Mouse (Mus musculus): Measurements from ENCODE around the gene T2. TPM values are rescaled to one million over a fixed set of nuclear protein-coding genes. Genes with fewer than 3 reads are reported as not detected.
"Not testable (repeated sequence)": the region's sequence is repeated elsewhere in the genome, so short reads cannot be mapped to it uniquely, and the experiment has no call there.

T2 gene
- polyA plus RNA-seq, 1 experiment from 2014 or later, result 0.39 TPM

GRCm38 (mm10) chr17:8396371-8396770 is 40.6 kb downstream of the T2 start:
- ATAC-seq (ENCODE audit: low FRiP score, low TSS enrichment), result no peak

DNA sequence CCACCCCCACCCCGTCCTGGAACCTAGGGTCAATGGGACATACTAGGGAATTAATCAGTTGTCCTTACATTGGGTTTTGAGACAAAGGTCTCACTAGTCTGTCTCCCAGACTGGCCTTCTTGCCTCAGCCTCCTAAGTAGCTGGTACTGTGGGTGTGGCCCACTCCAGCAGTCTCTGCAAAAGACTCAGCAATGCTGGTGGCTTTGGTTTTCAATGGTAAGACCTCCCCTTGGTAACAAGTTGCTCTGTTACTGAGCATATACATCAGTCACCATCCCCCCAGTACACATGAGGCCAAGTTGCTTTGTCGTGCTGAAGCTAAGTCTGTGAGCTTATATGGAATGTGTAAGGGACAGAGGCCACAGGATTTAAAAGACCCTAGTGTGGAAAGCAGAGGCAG is 42.2 kb downstream of the T2 start:
- whole genome bisulfite sequencing, result 61% methylated on average over 2 of the region's 2 CpGs

More at GRCm38 (mm10) chr17:8396371-8396770, 40.6 kb downstream of the T2 start:
- H3K27ac ChIP-seq (replicated peaks; ENCODE audit: low read depth, low read length), result no peak overlapping the region
- H3K9ac ChIP-seq (replicated peaks; ENCODE audit: low read length), result no peak overlapping the region
- no peaks in the 10 kb centered on the region for H3K4me1 ChIP-seq (ENCODE audit: control insufficient read depth, insufficient read depth, low read length)
- H3K36me3 ChIP-seq (ENCODE audit: control insufficient read depth, insufficient read depth, low read length), result no peaks in the 10 kb centered on the region
- H3K4me2 ChIP-seq (ENCODE audit: low read length), result no peak overlapping the region
- 0 out of 2 replicates have a peak, but pooled peaks cover under 1% of the 10 kb centered on the region for H3K27me3 ChIP-seq (ENCODE audit: control insufficient read depth, insufficient read depth, low read length)
- H3K4me3 ChIP-seq (replicated peaks; ENCODE audit: low read depth, low read length), result no peak overlapping the region
- no peaks in the 10 kb centered on the region for H3K9me3 ChIP-seq (ENCODE audit: control insufficient read depth, low read length)
- 70% methylated on average over 4 of the region's 4 CpGs for WGBS
- DNase-seq, result no peak

DNA sequence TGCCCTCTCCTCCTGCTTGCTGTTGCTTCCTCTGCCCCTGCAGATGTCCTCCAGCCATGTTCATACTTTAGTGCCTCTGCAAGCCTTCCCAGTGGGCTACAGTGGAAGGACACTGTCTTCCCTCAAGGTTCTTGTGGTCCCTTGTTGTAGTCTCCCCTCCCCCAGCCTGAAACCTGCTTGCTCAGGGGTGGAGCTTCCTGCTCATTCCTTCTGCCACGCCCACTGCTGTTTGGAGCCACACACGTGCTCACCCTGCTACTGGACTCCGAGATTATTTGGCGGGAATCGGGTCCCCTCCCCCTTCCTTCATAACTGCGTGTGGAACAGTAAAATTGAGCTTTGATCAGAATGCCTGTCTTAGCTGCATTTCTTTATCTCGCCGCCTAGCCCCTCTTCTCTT is 48.1 kb downstream of the T2 start:
- not testable (repeated sequence) for H3K4me3 ChIP-seq (replicated peaks; ENCODE audit: low read depth, low read length); ATAC-seq (ENCODE audit: low FRiP score, low TSS enrichment); H3K27ac ChIP-seq (replicated peaks; ENCODE audit: low read depth, low read length); H3K36me3 ChIP-seq (ENCODE audit: control insufficient read depth, insufficient read depth, low read length); H3K27me3 ChIP-seq (ENCODE audit: control insufficient read depth, insufficient read depth, low read length); H3K9ac ChIP-seq (replicated peaks; ENCODE audit: low read length); H3K4me2 ChIP-seq (ENCODE audit: low read length); DNase-seq; H3K4me1 ChIP-seq (ENCODE audit: control insufficient read depth, insufficient read depth, low read length); H3K9me3 ChIP-seq (ENCODE audit: control insufficient read depth, low read length)
- 60% methylated on average over 8 of the region's 8 CpGs for WGBS

More for the DNA sequence above, 42.2 kb downstream of the T2 start:
- Histone ChIP-seq H3K27ac (replicated peaks; ENCODE audit: low read depth, low read length) (no peak overlapping the region), H3K4me3 (replicated peaks; ENCODE audit: low read depth, low read length) (no peak overlapping the region), H3K27me3 (ENCODE audit: control insufficient read depth, insufficient read depth, low read length) (no peaks in the 10 kb centered on the region), H3K9me3 (ENCODE audit: control insufficient read depth, low read length) (no peaks in the 10 kb centered on the region), H3K4me1 (ENCODE audit: control insufficient read depth, insufficient read depth, low read length) (no peaks in the 10 kb centered on the region), H3K4me2 (ENCODE audit: low read length) (no peak overlapping the region), H3K36me3 (ENCODE audit: control insufficient read depth, insufficient read depth, low read length) (no peaks in the 10 kb centered on the region), H3K9ac (replicated peaks; ENCODE audit: low read length) (no peak overlapping the region)
- no peak for DNase-seq
- no peak for ATAC-seq (ENCODE audit: low FRiP score, low TSS enrichment)

GRCm38 (mm10) chr17:8406285-8406684 is 50.5 kb downstream of the T2 start:
- Histone ChIP-seq H3K9me3 (ENCODE audit: control insufficient read depth, low read length) (no peaks in the 10 kb centered on the region), H3K9ac (replicated peaks; ENCODE audit: low read length) (no peak overlapping the region), H3K36me3 (ENCODE audit: control insufficient read depth, insufficient read depth, low read length) (no peaks in the 10 kb centered on the region), H3K4me3 (replicated peaks; ENCODE audit: low read depth, low read length) (no peak overlapping the region), H3K27me3 (ENCODE audit: control insufficient read depth, insufficient read depth, low read length) (no peaks in the 10 kb centered on the region), H3K4me1 (ENCODE audit: control insufficient read depth, insufficient read depth, low read length) (peaks cover 5% of the 10 kb centered on the region; the same call in 1 of the 2 replicates), H3K4me2 (ENCODE audit: low read length) (no peak overlapping the region), H3K27ac (replicated peaks; ENCODE audit: low read depth, low read length) (no peak overlapping the region)
- no peak for DNase-seq
- no peak for ATAC-seq (ENCODE audit: low FRiP score, low TSS enrichment)
- 22% methylated on average over 6 of the region's 6 CpGs for WGBS

GRCm38 (mm10) chr17:8408002-8408401 is 52.2 kb downstream of the T2 start:
- ATAC-seq (ENCODE audit: low FRiP score, low TSS enrichment); DNase-seq; H3K27ac ChIP-seq (replicated peaks; ENCODE audit: low read depth, low read length); H3K4me3 ChIP-seq (replicated peaks; ENCODE audit: low read depth, low read length); H3K9ac ChIP-seq (replicated peaks; ENCODE audit: low read length); H3K36me3 ChIP-seq (ENCODE audit: control insufficient read depth, insufficient read depth, low read length); H3K9me3 ChIP-seq (ENCODE audit: control insufficient read depth, low read length); H3K4me2 ChIP-seq (ENCODE audit: low read length); H3K4me1 ChIP-seq (ENCODE audit: control insufficient read depth, insufficient read depth, low read length); H3K27me3 ChIP-seq (ENCODE audit: control insufficient read depth, insufficient read depth, low read length): not testable (repeated sequence)
- WGBS, result 61% methylated on average over 4 of the region's 4 CpGs

GRCm38 (mm10) chr17:8408589-8409295 is 53.0 kb downstream of the T2 start:
- H3K9me3 ChIP-seq (ENCODE audit: control insufficient read depth, low read length), result no peaks in the 10 kb centered on the region
- H3K36me3 ChIP-seq (ENCODE audit: control insufficient read depth, insufficient read depth, low read length), result no peaks in the 10 kb centered on the region
- 4% methylated on average over 16 of the region's 16 CpGs for WGBS
- DNase-seq (peak; percentile 49), ATAC-seq (ENCODE audit: low FRiP score, low TSS enrichment) (no peak)
- no peaks in the 10 kb centered on the region for H3K27me3 ChIP-seq (ENCODE audit: control insufficient read depth, insufficient read depth, low read length)
- H3K4me1 ChIP-seq (ENCODE audit: control insufficient read depth, insufficient read depth, low read length), result peaks cover 5% of the 10 kb centered on the region; the same call in 1 of the 2 replicates
- no peak overlapping the region; the same call in 1 of the 2 replicates for H3K4me2 ChIP-seq (ENCODE audit: low read length)
- H3K4me3 ChIP-seq (replicated peaks; ENCODE audit: low read depth, low read length), result no peak overlapping the region
- no peak overlapping the region for H3K27ac ChIP-seq (replicated peaks; ENCODE audit: low read depth, low read length)
- no peak overlapping the region for H3K9ac ChIP-seq (replicated peaks; ENCODE audit: low read length)

DNA sequence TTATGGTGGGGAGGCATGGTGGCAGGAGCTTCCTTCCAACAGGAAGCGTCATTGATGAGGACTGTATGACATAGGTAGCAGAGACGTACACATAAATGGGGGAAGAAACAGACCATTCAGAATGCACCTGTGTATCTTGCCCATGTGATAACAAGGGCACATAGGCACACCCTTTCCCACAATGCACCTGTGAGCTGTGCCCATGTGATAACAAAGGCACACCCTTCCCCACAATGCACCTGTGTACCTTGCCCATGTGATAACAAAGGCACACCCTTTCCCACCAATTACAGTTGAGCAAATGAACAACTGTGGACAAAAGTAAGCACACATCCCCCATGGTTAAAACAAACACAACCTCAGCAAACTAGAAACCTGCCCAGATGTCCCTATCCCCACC is 54.5 kb downstream of the T2 start:
- Histone ChIP-seq H3K4me1 (ENCODE audit: control insufficient read depth, insufficient read depth, low read length) (peaks cover 9% of the 10 kb centered on the region), H3K9ac (replicated peaks; ENCODE audit: low read length) (no peak overlapping the region), H3K9me3 (ENCODE audit: control insufficient read depth, low read length) (no peaks in the 10 kb centered on the region), H3K27ac (replicated peaks; ENCODE audit: low read depth, low read length) (no peak overlapping the region), H3K36me3 (ENCODE audit: control insufficient read depth, insufficient read depth, low read length) (no peaks in the 10 kb centered on the region), H3K27me3 (ENCODE audit: control insufficient read depth, insufficient read depth, low read length) (no peaks in the 10 kb centered on the region), H3K4me2 (ENCODE audit: low read length) (no peak overlapping the region), H3K4me3 (replicated peaks; ENCODE audit: low read depth, low read length) (no peak overlapping the region)
- WGBS, result 81% methylated on average over 2 of the region's 2 CpGs
- no peak for ATAC-seq (ENCODE audit: low FRiP score, low TSS enrichment)
- no peak for DNase-seq

- Histone ChIP-seq H3K27ac (replicated peaks; ENCODE audit: low read depth, low read length) (no peak overlapping the region), H3K9ac (replicated peaks; ENCODE audit: low read length) (no peak overlapping the region), H3K4me1 (ENCODE audit: control insufficient read depth, insufficient read depth, low read length) (peaks cover 7% of the 10 kb centered on the region), H3K4me2 (ENCODE audit: low read length) (no peak overlapping the region), H3K27me3 (ENCODE audit: control insufficient read depth, insufficient read depth, low read length) (no peaks in the 10 kb centered on the region), H3K9me3 (ENCODE audit: control insufficient read depth, low read length) (no peaks in the 10 kb centered on the region), H3K36me3 (ENCODE audit: control insufficient read depth, insufficient read depth, low read length) (no peaks in the 10 kb centered on the region), H3K4me3 (replicated peaks; ENCODE audit: low read depth, low read length) (no peak overlapping the region)
- no peak for ATAC-seq (ENCODE audit: low FRiP score, low TSS enrichment)
- no peak for DNase-seq
- 65% methylated on average over 5 of the region's 5 CpGs for WGBS
These were observed 57.9 kb downstream of the T2 start for GRCm38 (mm10) chr17:8413656-8414055.

DNA sequence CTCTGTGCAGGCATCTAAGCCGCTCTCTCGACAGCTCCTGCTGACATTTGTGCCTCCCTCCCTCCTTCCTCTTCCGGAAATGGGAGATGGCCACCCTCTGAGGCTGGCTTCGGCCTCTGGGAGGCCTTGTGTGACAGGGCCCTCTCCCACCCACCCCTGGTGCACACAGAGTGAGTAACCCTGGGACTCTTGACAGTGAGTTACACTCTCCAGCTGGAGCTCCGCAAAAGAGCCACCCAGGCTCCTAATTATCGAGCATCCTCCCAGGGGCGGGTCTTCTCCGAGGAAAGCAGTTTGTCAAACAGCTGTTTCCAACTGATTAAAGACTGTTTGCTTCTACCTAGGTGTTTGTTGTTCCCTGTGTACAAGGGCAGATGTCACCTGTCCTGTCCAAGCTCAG is 59.7 kb downstream of the T2 start:
- Histone ChIP-seq H3K27me3 (ENCODE audit: control insufficient read depth, insufficient read depth, low read length) (no peaks in the 10 kb centered on the region), H3K4me3 (replicated peaks; ENCODE audit: low read depth, low read length) (no peak overlapping the region), H3K36me3 (ENCODE audit: control insufficient read depth, insufficient read depth, low read length) (no peaks in the 10 kb centered on the region), H3K27ac (replicated peaks; ENCODE audit: low read depth, low read length) (no peak overlapping the region), H3K4me2 (ENCODE audit: low read length) (no peak overlapping the region), H3K9ac (replicated peaks; ENCODE audit: low read length) (no peak overlapping the region), H3K9me3 (ENCODE audit: control insufficient read depth, low read length) (no peaks in the 10 kb centered on the region), H3K4me1 (ENCODE audit: control insufficient read depth, insufficient read depth, low read length) (peaks cover 4% of the 10 kb centered on the region)
- 13% methylated on average over 8 of the region's 8 CpGs for WGBS
- DNase-seq (no peak), ATAC-seq (ENCODE audit: low FRiP score, low TSS enrichment) (no peak)
